Mouse (Mus musculus) ovary, postnatal 14 days (tissue): ENCODE results near the gene Rnft2.
A peak's percentile ranks its signal among the peaks of the same experiment; 100 is the strongest.

Source experiments
- DNase-seq: peaks from one replicate; pipeline ENCODE4 v3.0.0; 2022; ENCODE audit warnings: low spot score

The Rnft2 gene

DNA sequence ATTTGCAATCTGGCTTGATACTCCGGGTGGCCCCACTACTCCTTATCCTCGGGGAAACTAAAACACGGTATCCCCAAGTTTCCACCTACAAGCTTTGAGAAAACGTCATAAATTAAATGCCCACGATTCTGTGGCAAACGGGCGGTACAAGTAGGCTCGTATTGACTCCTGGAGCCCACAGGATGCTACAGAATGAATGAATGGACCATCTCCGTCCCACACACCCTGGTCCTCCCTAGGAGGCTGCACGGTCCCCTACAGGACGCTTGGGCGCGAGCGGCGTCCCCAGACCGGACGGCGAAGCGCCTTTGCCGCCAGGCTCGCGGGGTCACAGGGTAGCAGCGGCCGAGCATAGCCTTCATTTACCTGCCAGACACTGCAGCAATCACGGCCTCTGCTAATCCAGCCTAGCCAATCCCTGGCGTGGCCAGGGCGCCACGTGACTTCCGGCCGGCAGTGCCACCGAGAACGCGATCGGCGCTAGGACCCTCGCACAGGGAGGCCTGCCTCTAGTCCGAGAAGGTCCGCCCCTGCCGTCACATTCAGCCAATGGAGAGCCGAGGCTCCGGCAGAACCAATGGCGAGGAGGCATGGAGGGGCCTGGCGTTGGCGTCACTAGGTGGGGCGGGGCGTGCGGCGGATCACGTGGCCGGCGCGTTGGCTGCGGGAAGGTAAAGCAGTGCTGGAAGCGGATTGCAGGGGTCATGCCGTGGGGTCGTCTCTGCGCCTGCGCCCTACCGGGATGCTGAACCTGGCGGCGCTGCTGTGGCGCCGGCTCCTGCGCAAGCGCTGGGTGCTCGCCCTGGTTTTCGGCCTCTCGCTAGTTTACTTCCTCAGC is at the start of gene Rnft2, which contains the start of gene 2410131K14Rik:
Rnft2 (minus strand) TSS at position 511 of the 838 bp plus-strand sequence.
2410131K14Rik (plus strand) TSS at position 622 of the 838 bp plus-strand sequence.
- peak; percentile 99 for DNase-seq

DNA sequence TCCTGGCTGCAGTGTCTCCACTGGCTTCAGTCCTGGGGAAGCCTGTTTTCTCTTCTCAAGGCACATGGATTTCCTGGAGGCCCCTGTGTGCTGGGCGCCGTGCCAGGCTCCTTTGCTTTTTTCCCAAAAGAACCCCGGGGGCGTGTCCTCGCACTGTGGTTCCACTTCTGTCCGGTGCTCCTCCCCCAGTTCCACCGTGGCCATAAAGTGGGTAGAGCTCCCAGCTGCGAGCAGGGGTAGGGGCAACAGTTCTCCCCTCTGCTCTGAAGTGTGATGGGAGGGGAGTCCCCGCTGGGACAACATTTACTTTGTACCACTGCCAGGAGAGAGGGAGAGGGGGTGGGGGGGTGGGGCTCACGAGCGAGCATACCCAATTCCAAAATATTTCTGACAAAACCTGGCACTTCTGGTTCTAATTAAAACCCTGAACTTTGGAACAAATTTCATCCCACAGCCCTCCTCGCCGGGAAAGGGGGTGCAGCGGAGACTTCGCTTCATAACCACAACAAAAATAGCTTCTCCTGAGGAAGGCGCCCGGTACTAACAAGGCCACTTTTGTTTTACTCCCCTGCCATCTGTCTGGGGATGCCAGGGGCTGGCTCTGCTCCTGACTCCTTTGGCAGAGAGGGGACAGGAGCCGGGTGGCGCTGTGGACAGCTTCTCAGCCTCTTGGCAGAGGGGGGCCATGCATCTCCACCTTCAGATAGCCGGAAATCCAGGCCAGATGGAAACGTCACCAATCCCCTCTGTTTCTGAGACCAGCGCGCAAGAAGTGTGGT is 49.4 kb upstream of the Rnft2 start:
- DNase-seq: peak; percentile 89

DNA sequence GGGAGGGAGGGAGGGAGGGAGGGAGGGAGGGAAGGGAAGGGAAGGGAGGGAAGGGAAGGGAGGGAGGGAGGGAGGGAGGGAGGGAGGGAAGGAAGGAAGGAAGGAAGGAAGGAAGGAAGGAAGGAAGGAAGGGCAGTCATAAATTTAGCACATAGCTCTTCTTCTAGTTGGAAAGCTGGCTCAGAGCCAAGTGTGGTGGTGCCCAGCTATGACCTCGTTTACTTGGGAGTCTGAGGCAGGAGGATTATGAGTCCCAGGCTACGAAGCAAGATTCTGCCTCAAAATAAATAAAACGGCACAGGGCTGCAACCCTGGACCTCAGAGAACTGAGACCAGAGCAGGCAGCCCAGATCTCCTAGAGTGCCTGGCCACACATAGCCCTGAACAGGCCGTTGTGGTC is 47.6 kb upstream of the Rnft2 start:
- DNase-seq: no peak

DNA sequence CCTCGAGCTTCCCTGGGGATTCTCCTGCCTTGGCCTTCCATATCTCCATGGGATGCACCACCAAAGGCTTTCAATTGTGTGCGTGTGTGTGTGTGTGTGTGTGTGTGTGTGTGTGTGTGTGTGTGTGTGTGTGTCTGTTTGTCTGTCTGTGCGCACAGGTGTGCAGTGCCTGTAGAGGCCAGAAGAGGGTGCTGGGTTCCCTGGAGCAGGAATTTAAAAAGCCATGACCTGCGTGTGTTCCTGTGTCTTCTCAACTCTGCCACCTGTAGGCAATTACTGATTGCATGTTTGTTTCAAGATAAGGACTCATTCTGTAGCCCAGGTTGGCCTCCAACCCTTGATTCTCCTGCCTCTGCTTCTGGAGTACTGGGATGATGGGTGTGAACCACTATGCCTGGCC is 46.5 kb upstream of the Rnft2 start:
- DNase-seq: no peak

DNA sequence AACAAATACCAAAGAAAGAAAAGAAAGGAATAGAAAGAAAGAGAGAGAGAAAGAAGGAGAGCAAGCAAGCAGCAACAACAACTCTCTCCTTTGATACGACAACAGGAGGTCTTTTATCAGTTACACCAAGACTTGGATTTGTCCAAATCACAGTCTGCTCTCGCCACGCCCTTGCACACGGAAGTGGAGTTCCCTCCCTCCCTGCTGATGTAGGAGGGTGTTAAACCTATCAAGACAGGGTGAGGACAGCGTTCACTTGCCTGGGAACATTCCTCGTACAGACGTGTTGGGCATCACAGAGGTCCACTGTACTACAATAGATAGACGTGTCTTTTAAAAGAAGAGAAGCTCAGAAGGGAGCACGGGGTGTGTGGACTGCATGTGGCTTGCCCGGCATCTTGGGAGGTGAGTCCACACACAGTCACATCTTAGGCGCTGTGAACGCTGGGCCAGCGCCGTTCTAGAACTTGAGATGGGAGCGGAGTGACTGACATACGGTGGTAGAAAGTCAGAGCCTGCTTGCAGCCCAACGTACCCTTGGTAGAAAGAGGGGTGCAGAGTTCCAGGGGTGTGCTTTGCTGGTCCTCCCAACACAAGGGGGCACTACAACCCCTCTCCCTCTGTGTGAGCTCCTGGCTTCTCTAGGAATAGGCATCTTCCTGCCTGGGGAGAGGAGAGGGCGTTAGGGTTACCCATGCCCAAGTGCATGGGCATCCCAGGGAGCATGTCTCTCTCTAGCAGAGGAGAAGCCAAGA is 33.0 kb upstream of the Rnft2 start:
- no peak for DNase-seq

DNA sequence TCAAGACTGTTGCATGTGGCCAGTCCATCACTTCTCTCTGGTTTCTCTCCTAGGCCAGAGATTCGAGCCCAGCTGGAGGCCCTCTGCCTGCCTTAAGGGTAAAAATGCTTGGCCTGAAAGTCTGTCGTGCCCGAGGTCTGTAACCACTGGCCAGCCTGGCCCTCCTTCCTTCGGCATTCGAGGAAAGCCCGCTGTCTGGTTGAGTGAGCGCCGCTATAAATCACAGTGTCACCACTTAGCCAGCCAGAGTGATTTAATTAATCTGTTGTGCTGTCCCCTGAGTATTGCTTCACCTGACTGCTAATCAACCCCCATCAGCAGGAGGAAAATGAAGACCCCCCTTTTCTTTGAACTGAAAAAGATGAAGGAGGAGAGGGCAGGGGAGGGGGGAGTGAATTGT is 31.8 kb upstream of the Rnft2 start:
- no peak for DNase-seq

DNA sequence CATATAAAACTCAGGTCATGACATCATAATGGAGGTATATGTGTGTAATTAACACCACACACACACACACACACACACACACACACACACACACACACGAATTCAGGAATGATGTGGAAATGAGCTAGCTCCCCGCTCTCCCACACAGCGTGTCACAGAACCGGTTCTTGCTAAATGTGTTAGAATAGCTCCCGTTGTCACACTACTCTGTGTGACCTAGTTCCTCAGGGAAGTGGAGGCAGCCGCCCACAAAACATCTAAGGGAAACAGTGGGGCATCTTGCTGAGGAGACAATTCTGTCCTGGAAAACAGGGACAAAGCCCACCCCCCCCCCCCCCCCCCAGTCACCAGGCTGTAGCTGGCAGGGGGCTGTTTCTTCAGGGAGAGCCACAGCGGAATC is 31.4 kb upstream of the Rnft2 start:
- DNase-seq: no peak

DNA sequence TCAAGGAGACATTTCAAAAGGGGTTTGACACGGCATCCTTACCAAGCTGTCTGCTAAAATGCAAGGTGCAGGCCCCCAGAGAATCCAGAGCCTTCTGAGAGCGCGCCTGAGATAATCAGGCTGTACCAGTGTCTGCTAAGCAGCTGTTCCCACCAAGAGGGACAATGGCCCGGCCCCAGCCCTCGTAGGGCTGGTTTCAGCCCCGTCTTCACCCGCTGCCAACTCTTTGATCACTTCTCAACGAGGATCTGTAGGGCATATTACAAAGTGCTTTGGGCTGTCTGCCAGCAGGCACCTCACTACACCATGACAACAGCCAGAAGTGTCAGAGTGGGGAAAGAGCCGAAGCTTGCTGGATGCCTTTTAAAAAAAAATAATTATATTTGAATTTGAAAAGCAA is 29.6 kb upstream of the Rnft2 start:
- no peak for DNase-seq

DNA sequence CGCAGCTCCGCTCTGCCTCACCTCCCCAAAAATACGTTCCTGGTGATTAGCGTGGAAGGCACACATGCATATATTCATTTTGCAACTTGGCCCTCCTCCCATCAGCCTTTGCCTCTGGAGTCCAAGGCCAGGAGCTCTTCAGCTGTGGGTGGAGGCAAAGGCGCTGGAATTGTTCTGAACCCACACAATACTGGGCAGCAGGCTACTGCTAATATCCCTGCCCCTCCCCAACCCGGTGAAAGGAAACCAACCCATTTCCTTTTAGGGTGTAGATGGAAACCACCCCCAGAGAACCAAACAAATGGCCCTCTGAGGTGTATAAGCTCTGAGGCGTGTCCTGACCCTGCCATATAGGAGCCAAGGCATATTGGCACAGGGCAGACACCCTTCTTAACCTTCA is 28.5 kb upstream of the Rnft2 start:
- DNase-seq: no peak

DNA sequence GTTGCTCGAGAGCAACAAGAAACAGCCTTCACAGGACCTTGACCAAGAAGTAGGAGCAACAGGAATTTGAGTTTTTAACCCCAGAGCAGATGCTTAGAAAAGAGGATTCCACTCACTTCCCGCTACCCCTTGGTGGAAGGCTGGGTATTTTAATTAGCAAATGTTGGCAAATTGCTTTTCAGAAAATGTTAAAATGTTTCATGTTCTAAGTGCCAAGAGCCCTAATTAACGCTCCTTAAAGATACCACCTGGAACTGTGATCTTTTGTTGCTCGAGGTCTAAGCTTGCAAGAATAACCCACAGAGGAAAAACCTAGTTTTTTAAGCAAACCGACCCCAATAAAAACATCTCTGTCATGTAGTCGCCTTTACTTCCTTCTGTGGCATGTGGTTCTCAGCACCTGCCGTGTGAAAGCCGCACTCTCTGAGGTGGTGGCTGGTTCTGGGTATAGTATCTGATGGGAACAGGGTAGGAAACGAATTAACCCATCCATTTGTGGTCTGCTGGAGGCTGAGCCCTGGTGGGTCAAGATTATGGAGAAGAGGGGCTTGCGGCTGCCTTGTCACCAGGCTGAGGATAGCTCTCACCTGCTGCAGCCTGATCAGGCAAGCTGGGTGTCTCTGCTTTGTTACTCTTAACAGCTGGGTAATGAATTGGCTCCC is 26.7 kb upstream of the Rnft2 start:
- DNase-seq: no peak

DNA sequence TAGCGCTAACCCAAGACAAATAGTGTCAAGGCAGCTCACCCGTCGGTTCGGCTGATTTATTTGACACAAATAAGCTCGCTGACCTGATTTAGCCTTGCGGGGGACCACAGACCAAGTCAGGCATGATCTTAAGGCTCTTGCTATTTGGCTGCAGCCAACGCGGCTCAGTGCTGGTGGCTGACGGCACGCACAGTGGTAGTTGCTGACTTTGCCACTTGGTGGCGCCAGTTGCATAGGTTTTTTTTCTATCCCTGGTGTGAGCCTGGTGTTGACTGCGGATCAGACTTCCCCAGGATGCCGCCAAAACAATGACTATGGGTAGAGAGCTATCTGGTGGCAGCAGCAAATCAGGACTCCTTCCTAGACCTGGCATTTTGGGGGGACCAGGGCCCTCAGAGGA is 24.1 kb upstream of the Rnft2 start:
- peak; percentile 85 for DNase-seq

DNA sequence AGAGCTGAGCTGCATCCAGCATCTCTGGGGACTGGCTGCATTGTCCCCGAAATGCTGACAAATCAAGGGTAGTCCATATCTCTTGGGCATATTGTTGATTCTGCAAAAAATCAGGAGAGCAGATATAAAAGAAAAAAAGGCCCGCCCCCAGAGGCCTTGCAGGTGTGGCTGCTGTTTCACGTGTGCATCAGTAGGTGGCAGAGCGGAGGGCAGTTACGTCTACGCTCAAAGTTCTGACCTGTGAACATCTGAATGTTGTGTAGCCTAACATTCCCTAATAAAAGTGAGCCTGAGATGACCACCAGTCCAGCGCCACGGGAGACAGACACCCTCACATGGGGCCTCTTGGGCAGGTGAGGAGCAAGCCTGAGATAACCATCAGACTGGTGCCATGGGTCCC is 21.4 kb upstream of the Rnft2 start:
- DNase-seq: no peak

DNA sequence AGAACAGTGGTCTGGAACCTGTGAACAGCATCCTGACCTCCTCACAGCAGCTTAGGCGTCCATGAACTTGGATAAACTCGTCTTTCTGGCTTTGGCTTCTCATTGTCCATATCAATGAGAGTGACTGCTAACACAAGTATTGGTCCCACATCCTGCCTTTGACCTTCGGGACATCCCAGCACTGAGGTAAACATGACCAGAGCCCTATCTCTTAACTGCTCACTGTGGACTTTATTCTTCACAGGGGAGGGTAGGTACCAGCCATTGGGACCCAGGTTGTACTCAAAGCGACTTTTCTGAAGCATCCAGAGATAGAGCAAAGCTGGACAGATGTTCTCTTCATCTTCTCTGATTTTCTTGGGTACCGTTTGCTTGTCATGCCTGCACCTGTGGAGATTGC is 20.4 kb upstream of the Rnft2 start:
- no peak for DNase-seq

DNA sequence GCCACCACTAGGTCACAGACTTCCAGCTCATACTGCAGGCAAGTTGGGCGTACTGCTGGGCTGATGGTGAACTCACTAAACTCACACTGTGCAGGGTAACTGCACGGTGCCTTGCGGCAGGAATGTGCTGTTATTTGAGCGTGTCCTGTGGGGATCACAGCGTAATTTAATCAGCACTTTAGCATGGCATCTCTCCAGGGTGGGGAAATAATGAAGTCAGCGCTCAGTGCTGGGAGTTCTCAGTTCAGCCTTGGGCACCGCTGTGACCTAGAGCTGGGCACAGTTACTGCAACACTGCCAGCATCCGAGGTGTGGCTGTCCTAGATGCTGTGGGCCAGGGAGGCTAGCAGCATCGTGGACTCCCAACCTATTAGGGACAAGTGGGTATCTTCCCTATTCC is 19.4 kb upstream of the Rnft2 start:
- no peak for DNase-seq

DNA sequence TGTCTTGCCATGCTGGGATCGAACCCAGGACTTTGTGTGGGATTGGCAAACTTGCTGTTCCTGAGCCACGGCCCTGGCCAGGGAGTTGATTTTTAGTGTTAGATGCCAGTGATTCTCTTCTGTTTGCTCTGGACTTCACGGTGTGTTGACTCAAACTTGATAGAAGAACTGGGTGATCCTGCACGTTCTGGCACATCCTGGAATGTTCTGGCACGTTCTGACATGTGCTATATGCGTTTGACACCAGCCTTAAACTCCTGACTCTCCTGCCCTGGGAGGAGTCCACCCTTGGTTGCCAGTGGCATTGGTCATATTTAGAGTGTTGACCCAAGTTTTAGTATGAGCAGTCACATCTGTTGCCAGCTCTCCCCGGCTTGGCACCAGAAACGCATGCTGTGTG is 17.5 kb upstream of the Rnft2 start:
- DNase-seq: no peak

DNA sequence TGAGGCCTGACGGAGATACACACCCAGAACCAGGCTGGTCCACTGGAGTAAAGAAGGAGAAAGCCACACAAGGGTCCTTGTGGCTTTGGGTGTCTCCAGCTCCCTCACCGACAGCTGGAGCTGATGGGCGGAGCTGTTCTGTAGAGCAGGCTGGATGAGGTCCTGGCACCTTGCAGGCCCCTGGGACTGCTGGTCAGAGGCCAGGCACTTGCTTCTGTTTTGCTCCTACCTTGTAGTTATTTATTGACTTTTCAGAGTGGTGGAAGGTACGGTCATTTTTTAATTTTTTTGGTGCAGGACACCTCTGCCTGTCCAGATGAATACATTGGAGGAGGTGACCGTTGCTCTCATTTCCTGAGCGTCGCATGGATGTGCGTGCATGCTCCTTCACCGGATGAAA is 16.3 kb upstream of the Rnft2 start:
- DNase-seq: no peak

DNA sequence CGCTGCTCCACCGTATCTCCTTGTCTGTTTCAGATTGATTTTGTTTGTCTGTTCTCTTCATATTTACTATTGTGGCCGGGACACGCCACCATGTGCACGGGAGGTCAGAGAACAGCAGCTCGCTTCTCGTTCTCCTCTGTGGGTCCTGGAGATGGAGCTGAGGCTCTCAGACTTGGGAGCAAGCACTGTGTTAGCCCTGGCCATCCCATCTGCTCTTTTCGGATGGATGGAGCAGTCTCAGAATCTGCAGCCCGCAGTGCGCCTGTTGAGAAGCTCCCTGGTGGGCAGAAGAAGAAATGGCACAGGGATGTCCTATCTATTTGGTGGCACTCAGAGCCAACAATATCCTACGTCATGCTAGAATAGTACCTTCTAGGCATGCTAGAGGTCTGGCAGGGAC is 15.7 kb upstream of the Rnft2 start:
- DNase-seq: no peak

DNA sequence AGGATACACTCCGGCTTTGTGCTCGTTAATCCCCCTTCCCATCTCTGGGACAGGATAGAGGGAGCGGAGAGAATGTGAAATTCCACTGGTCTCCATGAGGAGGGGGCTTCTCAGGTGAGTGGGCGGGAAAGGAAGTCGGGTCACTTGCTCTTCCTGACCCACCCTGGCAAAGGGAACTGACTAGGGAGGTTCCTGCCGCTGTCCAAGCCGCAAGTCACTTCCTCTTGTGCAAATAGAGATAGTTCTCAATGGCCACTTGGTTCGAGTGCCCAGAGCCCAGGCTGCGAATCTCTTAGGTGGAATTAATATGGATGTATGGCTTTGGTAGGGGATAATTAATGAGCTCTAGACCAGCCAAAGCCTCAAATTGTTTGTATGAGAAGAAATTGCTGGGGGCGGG is 15.1 kb upstream of the Rnft2 start:
- DNase-seq: no peak

DNA sequence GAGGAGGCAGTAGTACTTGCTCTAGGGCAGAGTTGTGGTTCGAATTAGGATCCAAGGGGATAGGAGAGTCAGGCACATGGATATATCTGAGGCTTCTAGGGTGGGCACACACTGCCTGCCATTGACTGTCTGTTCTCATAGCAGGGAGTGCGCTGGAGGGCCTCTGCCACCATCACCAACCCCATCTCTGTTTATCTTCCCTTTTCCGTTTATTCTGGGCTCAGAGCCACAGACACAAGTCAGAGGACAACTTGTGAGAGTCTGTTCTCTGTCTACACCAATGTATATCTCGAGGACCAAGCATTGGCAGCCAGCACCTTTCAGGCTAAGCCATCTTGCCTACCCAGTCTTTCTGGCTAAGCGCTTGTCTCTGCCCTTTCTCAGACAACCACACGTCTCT is 14.7 kb upstream of the Rnft2 start:
- no peak for DNase-seq

DNA sequence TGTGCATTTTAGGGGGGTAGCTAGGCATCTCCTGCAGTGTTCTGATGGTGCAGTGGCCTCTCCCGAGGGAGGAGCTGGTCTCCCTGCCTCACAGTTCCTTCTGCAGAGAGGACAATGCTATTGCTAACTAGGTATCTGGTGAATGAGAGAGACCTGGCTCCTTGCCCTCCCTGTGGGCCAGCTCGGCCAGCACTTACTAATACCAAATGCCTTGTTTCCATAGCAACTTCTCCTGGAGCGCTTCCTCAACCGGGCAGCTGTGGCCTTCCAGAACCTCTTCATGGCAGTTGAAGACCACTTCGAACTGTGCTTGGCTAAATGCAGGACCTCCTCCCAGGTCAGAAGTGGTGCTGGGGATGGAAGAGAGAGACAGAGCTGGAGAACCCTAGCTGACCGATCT is 14.2 kb upstream of the Rnft2 start:
- DNase-seq: no peak

DNA sequence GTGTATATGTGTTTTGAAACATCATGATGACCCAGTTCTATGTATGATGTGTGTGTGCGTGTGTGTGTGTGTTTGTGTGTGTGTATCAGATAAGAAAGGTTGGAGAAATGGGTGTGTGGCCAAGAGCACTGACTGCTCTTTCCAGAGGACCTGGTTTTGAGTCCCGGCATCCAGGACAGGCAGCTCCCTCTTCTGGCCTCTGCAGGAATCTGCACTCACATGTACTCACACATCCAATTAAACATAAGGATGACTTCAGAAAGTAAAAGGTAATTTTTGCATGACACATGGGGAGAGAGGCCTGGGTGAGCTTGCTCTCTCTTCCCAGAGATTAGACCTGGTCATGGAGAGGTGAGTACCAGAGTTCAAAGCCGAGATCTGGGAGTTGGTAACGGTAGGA is 12.1 kb upstream of the Rnft2 start:
- DNase-seq: no peak

DNA sequence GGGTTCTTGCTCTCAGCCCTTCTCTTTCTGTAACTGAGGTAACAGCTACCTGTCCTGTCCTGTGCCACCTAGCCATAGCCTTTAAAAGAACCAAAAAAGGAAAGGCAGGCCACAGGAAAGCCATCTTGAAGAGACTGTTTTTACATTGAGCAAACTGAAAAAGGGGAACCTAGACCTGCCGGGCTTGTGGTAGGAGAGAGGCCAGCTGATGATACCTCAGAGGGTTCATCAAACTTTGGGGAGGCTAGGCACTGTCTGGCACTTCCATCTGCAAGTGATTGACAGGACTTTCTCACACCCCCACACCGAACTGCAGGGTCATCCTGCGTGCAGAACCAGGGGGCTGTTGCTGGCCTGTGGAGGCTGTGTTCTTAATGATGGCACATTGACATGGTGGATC is 8.6 kb upstream of the Rnft2 start:
- DNase-seq: no peak
